Mouse (Mus musculus) G1E (cell line): ENCODE data around the gene Slamf1.

Experiments used
- CTCF ChIP-seq: IDR thresholded peaks from 2 replicates; pipeline ENCODE4 v1.5.1; 2012; ENCODE audit warnings: low read depth, low read length, inconsistent platforms, mixed read lengths
- POLR2AphosphoS5 ChIP-seq: IDR thresholded peaks from 2 replicates; pipeline ENCODE4 v1.6.1; 2012; ENCODE audit warnings: low read depth, low read length, inconsistent platforms; ENCODE audit not compliant: insufficient replicate concordance

- no peak for TF ChIP-seq CTCF
- no peak for TF ChIP-seq POLR2AphosphoS5
These were observed 21.7 kb downstream of the Slamf1 start for GRCm38 (mm10) chr1:171788461-171789283.
